Mouse (Mus musculus): Measurements from ENCODE around the gene Uggt2. TPM values are rescaled to one million over a fixed set of nuclear protein-coding genes. Genes with fewer than 3 reads are reported as not detected.

The Uggt2 gene
- polyA plus RNA-seq, 1 experiment from 2014 or later: 13.2 TPM

Other genes starting within 250 kb of the Uggt2 start
- 17.1 and 19.4 TPM in 2 replicates for gene Dzip1, start 174.0 kb downstream of the Uggt2 start, polyA plus RNA-seq (2016; fragmentation: Nextera tagmentation; extraction: Ambion mirVana)
- gene Dnajc3, start 161.5 kb downstream of the Uggt2 start, polyA plus RNA-seq (2016; fragmentation: Nextera tagmentation; extraction: Ambion mirVana): 28.2 and 33.2 TPM in 2 replicates
- gene Hs6st3, start 38.9 kb upstream of the Uggt2 start, polyA plus RNA-seq (2016; fragmentation: Nextera tagmentation; extraction: Ambion mirVana): not detected in 2 replicates

Measured in midbrain, embryonic 10.5 days (tissue).